Mouse (Mus musculus) cerebellum, adult 2 months (tissue): ENCODE measurements around the gene Gm43518.

Source experiments
- CTCF ChIP-seq: fragments of 200-500 bp; IDR thresholded peaks from 2 replicates; pipeline ENCODE4 v1.5.1; 2011; ENCODE audit warnings: low read depth, mild to moderate bottlenecking, control low read depth, low read length, moderate library complexity, borderline replicate concordance; ENCODE audit not compliant: insufficient read depth
- POLR2A ChIP-seq: fragments of 200-500 bp; IDR thresholded peaks from 2 replicates; pipeline ENCODE4 v1.6.1; 2011; ENCODE audit warnings: low read length, control low read depth, borderline replicate concordance; ENCODE audit not compliant: insufficient read depth

DNA sequence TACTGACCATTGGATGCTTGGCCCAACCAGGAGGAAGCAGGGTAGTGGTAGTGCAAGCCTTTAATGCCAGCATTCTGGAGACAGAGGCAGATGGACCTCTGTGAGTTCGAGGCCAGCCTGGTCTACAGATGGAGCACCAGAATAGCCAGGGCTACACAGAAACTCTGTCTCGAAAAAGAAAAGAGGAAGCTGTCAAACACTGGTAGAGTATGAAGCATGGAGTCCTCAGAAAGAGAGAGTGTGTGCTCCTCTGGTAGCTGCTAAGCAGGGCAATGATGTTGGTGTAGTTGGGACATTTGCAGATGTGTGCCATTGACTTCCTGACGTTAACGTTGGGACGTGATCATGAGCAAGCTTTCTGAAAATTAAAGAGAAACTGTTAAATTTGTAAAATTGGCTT, 11.3 kb downstream of the Gm43518 start:
- TF ChIP-seq CTCF, result no peak
- TF ChIP-seq POLR2A, result no peak
